Mouse (Mus musculus) Muller cell, postnatal 12 days (primary cell): ENCODE measurements around the gene Scn8a.
A peak's percentile ranks its signal among the peaks of the same experiment; 100 is the strongest.
"Not testable (repeated sequence)": the region's sequence is repeated elsewhere in the genome, so short reads cannot be mapped to it uniquely, and the experiment has no call there.

Experiments used
- DNase-seq: peaks from one replicate; pipeline ENCODE4 v3.0.0-alpha.2; 2015; ENCODE audit errors: inconsistent ontology term

Scn8a gene

GRCm38 (mm10) chr15:100869558-100869957 lies at the start of gene Scn8a:
TSS of gene Scn8a (plus strand) at chr15:100869858.
- DNase-seq: no peak

- no peak for DNase-seq
These were observed 47.8 kb upstream of the Scn8a start for GRCm38 (mm10) chr15:100821824-100822223.

- not testable (repeated sequence) for DNase-seq
These were observed 47.3 kb upstream of the Scn8a start for GRCm38 (mm10) chr15:100822370-100822769.

GRCm38 (mm10) chr15:100825249-100825856 lies 44.3 kb upstream of the Scn8a start:
- no peak for DNase-seq

- no peak for DNase-seq
These were observed 43.6 kb upstream of the Scn8a start for GRCm38 (mm10) chr15:100826076-100826475.

- DNase-seq: no peak
These were observed 39.9 kb upstream of the Scn8a start for GRCm38 (mm10) chr15:100829775-100830174.

GRCm38 (mm10) chr15:100830682-100831081 lies 39.0 kb upstream of the Scn8a start:
- DNase-seq: no peak

- no peak for DNase-seq
These were observed 37.5 kb upstream of the Scn8a start for GRCm38 (mm10) chr15:100832144-100832543.

- peak; percentile 26 for DNase-seq
These were observed 36.9 kb upstream of the Scn8a start for GRCm38 (mm10) chr15:100832784-100833183.

- DNase-seq: no peak
These were observed 32.9 kb upstream of the Scn8a start for GRCm38 (mm10) chr15:100836729-100837128.

GRCm38 (mm10) chr15:100838607-100839207 lies 31.0 kb upstream of the Scn8a start:
- DNase-seq: peak; percentile 28

GRCm38 (mm10) chr15:100844336-100844735 lies 25.3 kb upstream of the Scn8a start:
- no peak for DNase-seq

- peak; percentile 31 for DNase-seq
These were observed 24.4 kb upstream of the Scn8a start for GRCm38 (mm10) chr15:100845049-100845879.

- DNase-seq: no peak
These were observed 22.5 kb upstream of the Scn8a start for GRCm38 (mm10) chr15:100847193-100847592.

GRCm38 (mm10) chr15:100857586-100857985 lies 12.1 kb upstream of the Scn8a start:
- DNase-seq: no peak

- no peak for DNase-seq
These were observed 8.8 kb upstream of the Scn8a start for GRCm38 (mm10) chr15:100860856-100861255.

GRCm38 (mm10) chr15:100865556-100865955 lies 4.1 kb upstream of the Scn8a start:
- DNase-seq: no peak

- DNase-seq: peak; percentile 79
These were observed 530 bp downstream of the Scn8a start for GRCm38 (mm10) chr15:100870001-100870774.

- DNase-seq: no peak
These were observed 1.1 kb downstream of the Scn8a start for GRCm38 (mm10) chr15:100870775-100871106.

- DNase-seq: no peak
These were observed 1.7 kb downstream of the Scn8a start for GRCm38 (mm10) chr15:100871107-100872011.

GRCm38 (mm10) chr15:100873155-100873554 lies 3.5 kb downstream of the Scn8a start:
- peak; percentile 78 for DNase-seq
